Mouse (Mus musculus): Measurements from ENCODE around the gene Ppp6r3. TPM values are rescaled to one million over a fixed set of nuclear protein-coding genes. Genes with fewer than 3 reads are reported as not detected.

Ppp6r3 gene
- total and polyA plus RNA-seq, 2 experiments from 2014 or later, result 31.0 to 97.8 TPM

DNA sequence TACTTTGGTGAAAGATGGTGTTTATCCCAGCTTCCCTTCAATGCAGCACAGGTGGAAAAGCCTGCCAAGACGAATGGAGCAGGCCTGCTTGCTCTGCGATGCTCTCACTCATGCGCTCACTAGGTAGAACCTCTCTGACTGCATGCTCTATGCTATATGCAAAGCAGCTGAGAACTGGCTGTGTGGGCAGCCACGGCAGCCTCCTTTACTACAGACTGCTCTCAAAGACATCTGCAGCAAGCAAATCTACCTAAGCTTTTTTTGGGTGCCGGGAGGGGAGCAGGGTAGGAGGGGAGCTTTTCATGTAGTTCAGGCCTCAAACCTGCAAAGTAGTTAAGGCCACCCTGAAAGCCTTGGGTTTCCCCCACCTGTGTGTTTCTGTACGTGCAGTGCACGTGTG is 92.7 kb downstream of the Ppp6r3 start:
- Histone ChIP-seq H3K4me1 (ENCODE audit: insufficient read depth, low read length) (no peaks in the 10 kb centered on the region), H3K9ac (replicated peaks; ENCODE audit: low read length) (no peak overlapping the region), H3K4me3 (ENCODE audit: low read length) (no peak overlapping the region), H3K27me3 (ENCODE audit: insufficient read depth, low read length) (no peaks in the 10 kb centered on the region), H3K27ac (no peak overlapping the region), H3K36me3 (ENCODE audit: insufficient read depth, low read length) (peaks cover 51% of the 10 kb centered on the region), H3K9me3 (ENCODE audit: low read length) (no peaks in the 10 kb centered on the region), H3K4me2 (ENCODE audit: low read depth, low read length) (no peak overlapping the region)
- no peak for TF ChIP-seq CTCF (IDR thresholded peaks at IDR 0.05; ENCODE audit: low read depth)
- ATAC-seq, result no peak
- DNase-seq (ENCODE audit: low spot score), result no peak
- 96% methylated on average over 7 of the region's 7 CpGs for WGBS

DNA sequence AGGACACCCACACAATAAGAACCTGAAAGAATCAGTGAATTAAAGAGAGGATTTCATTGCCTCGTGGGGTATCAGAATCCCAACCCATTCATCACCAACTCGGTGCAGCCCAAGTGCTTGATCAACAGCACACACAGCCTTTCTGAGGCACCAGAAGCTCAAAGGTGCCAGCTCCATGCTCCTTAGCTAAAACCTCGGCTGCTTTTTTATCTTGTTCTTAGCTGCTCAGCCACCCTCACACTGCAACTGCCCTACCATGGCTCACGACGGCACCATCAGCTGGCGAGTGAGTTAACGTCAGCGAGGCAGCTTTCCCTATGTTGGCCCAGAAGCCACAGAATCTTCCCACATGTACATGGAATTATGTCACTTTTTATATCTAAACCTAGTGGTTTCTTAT is 95.4 kb downstream of the Ppp6r3 start:
- no peak overlapping the region for H3K4me2 ChIP-seq (ENCODE audit: low read depth, low read length)
- TF ChIP-seq CTCF (IDR thresholded peaks at IDR 0.05; ENCODE audit: low read depth), result no peak
- H3K27me3 ChIP-seq (ENCODE audit: insufficient read depth, low read length), result no peaks in the 10 kb centered on the region
- H3K4me3 ChIP-seq (ENCODE audit: low read length), result no peak overlapping the region
- no peaks in the 10 kb centered on the region for H3K4me1 ChIP-seq (ENCODE audit: insufficient read depth, low read length)
- ATAC-seq, result no peak
- H3K36me3 ChIP-seq (ENCODE audit: insufficient read depth, low read length), result peaks cover 41% of the 10 kb centered on the region
- no peak overlapping the region for H3K27ac ChIP-seq
- H3K9ac ChIP-seq (replicated peaks; ENCODE audit: low read length), result no peak overlapping the region
- no peak for DNase-seq (ENCODE audit: low spot score)
- no peaks in the 10 kb centered on the region for H3K9me3 ChIP-seq (ENCODE audit: low read length)
- WGBS, result 94% methylated on average over 8 of the region's 8 CpGs

DNA sequence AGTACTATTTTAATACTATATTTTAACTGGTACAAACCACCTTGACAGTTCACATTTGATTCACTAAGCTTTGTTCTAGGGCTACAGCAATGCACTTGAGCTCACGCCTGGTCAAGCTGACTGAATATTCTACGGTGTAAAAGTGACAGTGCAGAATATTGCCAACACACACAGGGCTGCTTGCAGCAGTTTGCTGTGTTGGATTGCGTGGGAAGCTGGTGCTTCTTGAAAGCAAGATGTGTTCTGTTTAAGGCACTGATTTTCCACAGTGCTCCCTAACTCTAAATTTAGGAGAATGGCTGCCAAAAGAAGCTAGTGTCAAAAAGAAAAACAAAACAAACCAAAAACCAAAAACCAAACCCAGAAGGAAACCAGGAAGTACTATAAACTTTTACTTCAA is 98.6 kb downstream of the Ppp6r3 start:
- DNase-seq (ENCODE audit: low spot score), result no peak
- H3K4me3 ChIP-seq (ENCODE audit: low read length), result no peak overlapping the region
- H3K9me3 ChIP-seq (ENCODE audit: low read length), result no peaks in the 10 kb centered on the region
- peaks cover 39% of the 10 kb centered on the region for H3K36me3 ChIP-seq (ENCODE audit: insufficient read depth, low read length)
- H3K27ac ChIP-seq, result no peak overlapping the region
- H3K27me3 ChIP-seq (ENCODE audit: insufficient read depth, low read length), result no peaks in the 10 kb centered on the region
- H3K4me2 ChIP-seq (ENCODE audit: low read depth, low read length), result no peak overlapping the region
- no peak for TF ChIP-seq CTCF (IDR thresholded peaks at IDR 0.05; ENCODE audit: low read depth)
- no peaks in the 10 kb centered on the region for H3K4me1 ChIP-seq (ENCODE audit: insufficient read depth, low read length)
- no peak for ATAC-seq
- 93% methylated on average over 3 of the region's 3 CpGs for WGBS
- H3K9ac ChIP-seq (replicated peaks; ENCODE audit: low read length), result no peak overlapping the region

DNA sequence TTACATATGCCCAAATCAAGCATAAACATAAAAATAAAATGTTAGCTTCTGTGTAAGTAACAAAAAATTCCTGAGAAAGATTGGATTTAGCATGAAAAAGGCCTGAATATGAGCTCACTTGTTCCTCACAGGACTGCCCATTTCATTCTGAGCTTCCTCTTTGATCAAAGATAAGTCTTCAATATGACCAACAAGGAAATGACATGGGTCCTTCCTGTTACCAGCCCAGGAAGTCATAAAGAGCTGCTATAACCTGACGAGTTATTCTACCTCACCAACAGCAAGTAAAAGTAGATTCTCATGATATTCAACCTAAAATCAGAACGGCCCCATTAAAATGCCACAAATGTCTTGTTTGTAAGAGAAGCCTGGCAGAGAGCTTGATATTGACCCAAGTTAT is 104.3 kb downstream of the Ppp6r3 start:
- H3K27ac ChIP-seq, result no peak overlapping the region
- TF ChIP-seq CTCF (IDR thresholded peaks at IDR 0.05; ENCODE audit: low read depth), result no peak
- H3K4me1 ChIP-seq (ENCODE audit: insufficient read depth, low read length), result no peaks in the 10 kb centered on the region
- no peak overlapping the region for H3K4me3 ChIP-seq (ENCODE audit: low read length)
- WGBS, result 94% methylated on average over 2 of the region's 2 CpGs
- no peaks in the 10 kb centered on the region for H3K9me3 ChIP-seq (ENCODE audit: low read length)
- DNase-seq (ENCODE audit: low spot score) (no peak), ATAC-seq (no peak)
- H3K4me2 ChIP-seq (ENCODE audit: low read depth, low read length), result no peak overlapping the region
- H3K27me3 ChIP-seq (ENCODE audit: insufficient read depth, low read length), result no peaks in the 10 kb centered on the region
- no peak overlapping the region for H3K9ac ChIP-seq (replicated peaks; ENCODE audit: low read length)
- peaks cover 72% of the 10 kb centered on the region for H3K36me3 ChIP-seq (ENCODE audit: insufficient read depth, low read length)

DNA sequence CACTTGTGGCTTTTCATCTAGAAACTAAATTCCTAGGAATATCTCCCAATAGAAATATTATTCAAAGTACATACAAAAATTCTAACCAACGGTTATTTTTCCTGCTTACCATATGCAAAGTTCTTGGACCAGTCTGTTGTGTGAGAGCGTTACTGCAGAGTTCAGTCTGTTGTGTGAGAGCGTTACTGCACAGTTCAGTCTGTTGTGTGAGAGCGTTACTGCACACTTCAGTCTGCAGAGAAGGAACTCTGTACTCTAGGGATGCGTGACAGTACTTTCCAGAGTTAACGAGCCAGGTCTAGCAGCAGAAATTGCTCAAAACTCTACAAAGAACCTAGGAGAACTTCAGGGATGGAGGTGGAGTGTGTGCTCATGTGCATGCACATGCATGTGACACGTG is 108.0 kb downstream of the Ppp6r3 start:
- no peaks in the 10 kb centered on the region for H3K27me3 ChIP-seq (ENCODE audit: insufficient read depth, low read length)
- 93% methylated on average over 7 of the region's 7 CpGs for WGBS
- no peaks in the 10 kb centered on the region for H3K9me3 ChIP-seq (ENCODE audit: low read length)
- no peak overlapping the region for H3K4me2 ChIP-seq (ENCODE audit: low read depth, low read length)
- H3K27ac ChIP-seq, result no peak overlapping the region
- ATAC-seq, result no peak
- H3K4me3 ChIP-seq (ENCODE audit: low read length), result no peak overlapping the region
- no peak for DNase-seq (ENCODE audit: low spot score)
- no peaks in the 10 kb centered on the region for H3K4me1 ChIP-seq (ENCODE audit: insufficient read depth, low read length)
- H3K36me3 ChIP-seq (ENCODE audit: insufficient read depth, low read length), result peaks cover 83% of the 10 kb centered on the region
- TF ChIP-seq CTCF (IDR thresholded peaks at IDR 0.05; ENCODE audit: low read depth), result no peak
- no peak overlapping the region for H3K9ac ChIP-seq (replicated peaks; ENCODE audit: low read length)

DNA sequence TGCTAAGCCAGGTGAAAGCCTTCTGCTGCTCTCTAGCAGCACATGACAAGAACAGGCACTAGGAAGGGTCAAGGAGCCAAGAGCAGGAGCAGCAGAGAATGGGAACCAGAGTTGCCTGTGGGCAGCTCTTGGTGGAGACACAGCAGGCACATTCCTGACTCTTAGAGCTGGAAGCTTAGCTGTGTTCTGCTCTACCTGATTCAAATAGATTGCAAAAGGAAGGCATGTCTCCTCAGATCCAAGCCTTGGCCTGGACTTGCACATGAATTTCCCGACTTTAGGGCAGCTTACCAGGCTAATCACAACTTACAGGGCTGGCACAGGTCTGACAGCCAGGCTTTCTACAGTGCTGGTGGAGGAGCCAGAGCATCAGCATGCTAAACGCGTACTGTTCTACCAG is 115.6 kb downstream of the Ppp6r3 start:
- Histone ChIP-seq H3K4me3 (ENCODE audit: low read length) (no peak overlapping the region), H3K9ac (replicated peaks; ENCODE audit: low read length) (no peak overlapping the region), H3K27ac (no peak overlapping the region), H3K36me3 (ENCODE audit: insufficient read depth, low read length) (peaks cover 92% of the 10 kb centered on the region), H3K4me1 (ENCODE audit: insufficient read depth, low read length) (no peaks in the 10 kb centered on the region), H3K4me2 (ENCODE audit: low read depth, low read length) (no peak overlapping the region), H3K9me3 (ENCODE audit: low read length) (no peaks in the 10 kb centered on the region), H3K27me3 (ENCODE audit: insufficient read depth, low read length) (no peaks in the 10 kb centered on the region)
- no peak for TF ChIP-seq CTCF (IDR thresholded peaks at IDR 0.05; ENCODE audit: low read depth)
- no peak for ATAC-seq
- WGBS, result 93% methylated on average over 3 of the region's 3 CpGs
- DNase-seq (ENCODE audit: low spot score), result no peak

DNA sequence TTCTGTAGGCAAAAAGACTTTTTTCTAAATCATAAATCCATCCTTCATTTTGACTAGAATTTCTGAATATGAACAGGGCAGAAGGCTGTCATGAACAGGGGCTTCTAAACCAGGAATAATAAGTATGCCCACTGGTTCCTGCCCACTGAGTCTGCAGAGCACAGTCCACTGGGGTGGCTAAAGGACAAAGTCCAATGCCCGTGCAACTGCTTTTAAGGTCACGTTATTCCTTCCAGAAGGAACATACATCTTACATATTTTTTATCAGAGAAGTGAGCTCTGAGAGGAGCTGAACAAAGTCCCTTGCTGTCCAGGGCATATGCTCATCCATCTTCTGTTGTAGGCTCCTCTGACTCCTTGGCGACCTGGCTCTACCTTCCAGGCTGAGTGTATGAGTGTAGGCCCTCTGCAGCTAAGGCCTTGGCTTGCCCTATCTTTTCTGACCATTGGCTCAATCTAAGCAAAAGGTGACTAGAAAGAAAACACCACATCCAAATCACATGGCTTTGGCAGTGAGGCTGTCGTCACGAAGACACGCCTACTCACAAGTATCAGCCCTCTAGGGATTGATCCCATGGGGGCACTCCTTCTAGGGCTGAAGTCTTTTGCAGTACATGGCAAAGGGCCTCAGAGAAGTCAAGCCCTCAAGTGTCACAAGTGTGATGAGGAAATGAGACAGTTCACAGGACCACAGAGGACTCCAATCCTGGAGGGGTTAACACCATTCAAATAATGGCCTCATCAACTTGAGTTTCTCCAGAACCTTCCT is 117.0 kb downstream of the Ppp6r3 start:
- Histone ChIP-seq H3K9ac (replicated peaks; ENCODE audit: low read length) (no peak overlapping the region), H3K4me3 (ENCODE audit: low read length) (no peak overlapping the region), H3K36me3 (ENCODE audit: insufficient read depth, low read length) (peaks cover 89% of the 10 kb centered on the region), H3K4me1 (ENCODE audit: insufficient read depth, low read length) (no peaks in the 10 kb centered on the region), H3K27ac (no peak overlapping the region), H3K9me3 (ENCODE audit: low read length) (no peaks in the 10 kb centered on the region), H3K27me3 (ENCODE audit: insufficient read depth, low read length) (no peaks in the 10 kb centered on the region), H3K4me2 (ENCODE audit: low read depth, low read length) (no peak overlapping the region)
- DNase-seq (ENCODE audit: low spot score) (no peak), ATAC-seq (no peak)
- TF ChIP-seq CTCF (IDR thresholded peaks at IDR 0.05; ENCODE audit: low read depth), result no peak
- 83% methylated on average over 6 of the region's 6 CpGs for WGBS

Data from hindbrain, postnatal 0 days (tissue).